10 mouse cellular contexts compared by ENCODE assay signal in genomic region chr11:84526451-84526850, GRCm38 (mm10). TPM values are rescaled to one million over a fixed set of nuclear protein-coding genes. Genes with fewer than 3 reads are reported as not detected.
DNase-seq lines count a peak whose midpoint lies in the region; ATAC-seq and TF ChIP-seq lines count a peak whose summit lies in the region.
"Had no signal": no experiment of that assay in that cellular context is flagged by ENCODE, and none has a peak within 500 bp of the region (broad histone marks: within the 10 kb centered on the region; RNA-seq: fewer than 3 reads in every experiment).

No protein-coding gene starts in this region.

- intact Hi-C loops in left cerebral cortex, adult 2 months (cut with DNase I), result loop anchor here (5.0 kb wide), 1 partner anchor 1361 kb away; the partner anchor contains the start of gene Tbx4

- H3K9ac ChIP-seq in kidney, embryonic 14.5 days (ENCODE audit: low read depth, low read length), result peak overlapping the region; percentile 78
- no peak overlapping the region for H3K9ac ChIP-seq in embryonic facial prominence, embryonic 13.5 days
- H3K9ac ChIP-seq in hindbrain, embryonic 15.5 days, result peak overlapping the region; percentile 64
- peak overlapping the region; percentile 66 for H3K9ac ChIP-seq in midbrain, embryonic 14.5 days (replicated peaks; ENCODE audit: low read length)

- peak overlapping the region; percentile 82 for H3K27ac ChIP-seq in kidney, embryonic 14.5 days (ENCODE audit: low read depth, low read length)
- H3K27ac ChIP-seq in embryonic facial prominence, embryonic 13.5 days, result no peak overlapping the region
- H3K27ac ChIP-seq in hindbrain, embryonic 15.5 days (replicated peaks), result peak overlapping the region; percentile 85
- H3K27ac ChIP-seq in midbrain, embryonic 14.5 days (replicated peaks; ENCODE audit: low read depth, low read length), result peak overlapping the region; percentile 90
- no peak overlapping the region for H3K27ac ChIP-seq in left cerebral cortex, adult 2 months

- no peaks in the 10 kb centered on the region; the same call in 1 of the 2 replicates for H3K36me3 ChIP-seq in kidney, embryonic 14.5 days (ENCODE audit: control insufficient read depth, insufficient read depth, low read length)
- H3K36me3 ChIP-seq in embryonic facial prominence, embryonic 13.5 days, result no peaks in the 10 kb centered on the region
- H3K36me3 ChIP-seq in hindbrain, embryonic 15.5 days, result no peaks in the 10 kb centered on the region
- H3K36me3 ChIP-seq in midbrain, embryonic 14.5 days (ENCODE audit: control insufficient read depth, insufficient read depth, low read length), result 0 out of 2 replicates have a peak, but pooled peaks cover 5% of the 10 kb centered on the region

- DNase-seq in kidney, postnatal 36 days, result no peak
- no peak for DNase-seq in midbrain, embryonic 14.5 days
- DNase-seq in urinary bladder, adult 2 months (ENCODE audit: low spot score), result no peak
- DNase-seq in left cerebral cortex, adult 2 months (ENCODE audit: extremely low spot score in 1 of 2, low spot score in 2 of 2), result no peak
- DNase-seq in layer of hippocampus, adult 9-11 months, result no peak

- H3K4me2 ChIP-seq in kidney, embryonic 14.5 days (replicated peaks; ENCODE audit: low read depth, low read length), result peak overlapping the region; percentile 69
- H3K4me2 ChIP-seq in embryonic facial prominence, embryonic 13.5 days, result peak overlapping the region; percentile 77
- H3K4me2 ChIP-seq in hindbrain, embryonic 15.5 days, result peak overlapping the region; percentile 66
- peak overlapping the region; percentile 71 for H3K4me2 ChIP-seq in midbrain, embryonic 14.5 days (ENCODE audit: low read length)

- peaks cover 88% of the 10 kb centered on the region for H3K27me3 ChIP-seq in kidney, embryonic 14.5 days (ENCODE audit: control insufficient read depth, insufficient read depth, low read length)
- peaks cover 100% of the 10 kb centered on the region for H3K27me3 ChIP-seq in embryonic facial prominence, embryonic 13.5 days
- peaks cover 17% of the 10 kb centered on the region for H3K27me3 ChIP-seq in hindbrain, embryonic 15.5 days
- H3K27me3 ChIP-seq in midbrain, embryonic 14.5 days (ENCODE audit: control insufficient read depth, insufficient read depth, low read length), result peaks cover 76% of the 10 kb centered on the region

- no peak for ATAC-seq in kidney, embryonic 14.5 days (ENCODE audit: low FRiP score, low TSS enrichment)
- ATAC-seq in embryonic facial prominence, embryonic 13.5 days (ENCODE audit: insufficient number of reproducible peaks, insufficient read depth, low FRiP score, low TSS enrichment, low read depth), result no peak
- no peak for ATAC-seq in hindbrain, embryonic 15.5 days (ENCODE audit: low FRiP score, low read depth)
- no peak for ATAC-seq in midbrain, embryonic 14.5 days (ENCODE audit: low FRiP score, low TSS enrichment)

- WGBS in kidney, embryonic 14.5 days, result under 1% methylated on average over 10 of the region's 10 CpGs
- under 1% methylated on average over 10 of the region's 10 CpGs for WGBS in embryonic facial prominence, embryonic 13.5 days
- whole genome bisulfite sequencing in hindbrain, embryonic 15.5 days, result 0% methylated on average over 10 of the region's 10 CpGs
- WGBS in midbrain, embryonic 14.5 days, result under 1% methylated on average over 10 of the region's 10 CpGs

- H3K4me1 ChIP-seq in kidney, embryonic 14.5 days (ENCODE audit: control insufficient read depth, insufficient read depth, low read length), result peaks cover 15% of the 10 kb centered on the region
- peaks cover 46% of the 10 kb centered on the region for H3K4me1 ChIP-seq in embryonic facial prominence, embryonic 13.5 days
- peaks cover 47% of the 10 kb centered on the region for H3K4me1 ChIP-seq in hindbrain, embryonic 15.5 days (replicated peaks)
- H3K4me1 ChIP-seq in midbrain, embryonic 14.5 days (ENCODE audit: control insufficient read depth, insufficient read depth, low read length), result peaks cover 10% of the 10 kb centered on the region

- H3K9me3 ChIP-seq in kidney, embryonic 14.5 days (ENCODE audit: control insufficient read depth, low read length), result no peaks in the 10 kb centered on the region
- 0 out of 2 replicates have a peak, but pooled peaks cover 4% of the 10 kb centered on the region for H3K9me3 ChIP-seq in embryonic facial prominence, embryonic 13.5 days
- H3K9me3 ChIP-seq in hindbrain, embryonic 15.5 days, result no peaks in the 10 kb centered on the region
- H3K9me3 ChIP-seq in midbrain, embryonic 14.5 days (ENCODE audit: control insufficient read depth, low read length), result no peaks in the 10 kb centered on the region

- H3K4me3 ChIP-seq in kidney, embryonic 14.5 days (ENCODE audit: low read length), result peak overlapping the region; percentile 56
- H3K4me3 ChIP-seq in embryonic facial prominence, embryonic 13.5 days, result peak overlapping the region; percentile 47
- peak overlapping the region; percentile 51 for H3K4me3 ChIP-seq in hindbrain, embryonic 15.5 days
- H3K4me3 ChIP-seq in midbrain, embryonic 14.5 days (replicated peaks; ENCODE audit: low read depth, low read length), result peak overlapping the region; percentile 57
- H3K4me3 ChIP-seq in left cerebral cortex, adult 2 months, result no peak overlapping the region

- no peak for TF ChIP-seq CTCF in left cerebral cortex, adult 2 months (IDR thresholded peaks at IDR 0.05)

RNA-seq across cellular contexts. Expression of gene Lhx1, which starts 1.1 kb away (rescaled TPM):
- 40.0 and 41.0 TPM in 2 replicates for polyA plus RNA-seq in kidney, embryonic 14.5 days (2014; fragmentation: Nextera tagmentation; extraction: Ambion mirVana)
- 0.12 and 0.94 TPM in 2 replicates for polyA plus RNA-seq in embryonic facial prominence, embryonic 13.5 days (2015; fragmentation: Nextera tagmentation; extraction: Ambion mirVana)
- 37.5 and 54.5 TPM in 2 replicates for polyA plus RNA-seq in hindbrain, embryonic 15.5 days (2015; fragmentation: Nextera tagmentation; extraction: Ambion mirVana)
- polyA plus RNA-seq in midbrain, embryonic 14.5 days (2014; fragmentation: Nextera tagmentation; extraction: Ambion mirVana), result 49.8 and 53.0 TPM in 2 replicates
- not detected in 2 replicates for polyA plus RNA-seq in urinary bladder, adult 2 months (2012; rRNA removed)
- total RNA-seq in left cerebral cortex, adult 2 months (2021), result under 1 TPM in 1 of 2 experiments, not detected in 1; 0.09 TPM
- total RNA-seq: liver, adult 2 months; MEL had no signal
- polyA plus RNA-seq: liver, adult 2 months had no signal

RNA-seq across cellular contexts. Expression of gene Aatf, which starts 13.1 kb away (rescaled TPM):
- polyA plus RNA-seq in kidney, embryonic 14.5 days (2014; fragmentation: Nextera tagmentation; extraction: Ambion mirVana), result 49.5 and 60.6 TPM in 2 replicates
- polyA plus RNA-seq in embryonic facial prominence, embryonic 13.5 days (2015; fragmentation: Nextera tagmentation; extraction: Ambion mirVana), result 55.6 and 58.6 TPM in 2 replicates
- 50.8 and 53.3 TPM in 2 replicates for polyA plus RNA-seq in hindbrain, embryonic 15.5 days (2015; fragmentation: Nextera tagmentation; extraction: Ambion mirVana)
- polyA plus RNA-seq in midbrain, embryonic 14.5 days (2014; fragmentation: Nextera tagmentation; extraction: Ambion mirVana), result 41.6 and 46.3 TPM in 2 replicates
- 6.2 and 9.8 TPM in 2 replicates for polyA plus RNA-seq in urinary bladder, adult 2 months (2012; rRNA removed)
- 10 to 100 TPM; 21.4 to 23.2 TPM for total RNA-seq in left cerebral cortex, adult 2 months (2021)

Comparison
In these comparisons a context has a peak if more than half of its experiments do, and no peak if none do; other contexts are left out.
1. H3K27ac ChIP-seq: peak in kidney, embryonic 14.5 days (single experiment), hindbrain, embryonic 15.5 days (single experiment) and midbrain, embryonic 14.5 days (single experiment); none in embryonic facial prominence, embryonic 13.5 days (single experiment) and left cerebral cortex, adult 2 months (single experiment).
2. RNA of gene Lhx1, which starts 1.1 kb away (polyA plus RNA-seq): 37.5 to 54.5 TPM in hindbrain, embryonic 15.5 days, 49.8 to 53.0 TPM in midbrain, embryonic 14.5 days and 40.0 to 41.0 TPM in kidney, embryonic 14.5 days; 0.12 to 0.94 TPM in embryonic facial prominence, embryonic 13.5 days and not detected in urinary bladder, adult 2 months; every median in the first group is over 10 times any median in the second.
3. Peak in every context shown above with its lines, with median percentiles within 50 percentile points of each other: H3K4me2 ChIP-seq.